Mouse (Mus musculus) neural tube, embryonic 14.5 days (tissue): Measurements from ENCODE around the gene Ocel1. TPM values are rescaled to one million over a fixed set of nuclear protein-coding genes. Genes with fewer than 3 reads are reported as not detected.

Experiments
- ATAC-seq: fragments of 200-750 bp; cut with Nextera tagmentation; 2 replicates; pipeline ENCODE4 v1.8.0; 2017; ENCODE audit warnings: low read depth, mild to moderate bottlenecking, moderate TSS enrichment, moderate library complexity
- H3K27ac ChIP-seq: fragments of 300-500 bp; sonication (generic); 2 replicates; pipeline ENCODE4 v1.5.1; 2014; ENCODE audit warnings: low read depth, mild to moderate bottlenecking, control low read depth, low read length, moderate library complexity, mixed read lengths
- H3K27me3 ChIP-seq: fragments of 300-500 bp; sonication (generic); 2 replicates; pipeline ENCODE4 v1.6.1; 2014; ENCODE audit warnings: low read length; ENCODE audit not compliant: control insufficient read depth, insufficient read depth
- H3K36me3 ChIP-seq: fragments of 300-500 bp; sonication (generic); 2 replicates; pipeline ENCODE4 v1.6.1; 2014; ENCODE audit warnings: low read length, mixed read lengths; ENCODE audit not compliant: control insufficient read depth, insufficient read depth
- H3K4me1 ChIP-seq: fragments of 300-500 bp; sonication (generic); 2 replicates; pipeline ENCODE4 v1.6.1; 2014; ENCODE audit warnings: low read length; ENCODE audit not compliant: control insufficient read depth, insufficient read depth
- H3K4me2 ChIP-seq: fragments of 300-500 bp; sonication (generic); 2 replicates; pipeline ENCODE4 v1.6.1; 2014; ENCODE audit warnings: mild to moderate bottlenecking, low read depth, low read length, control low read depth
- H3K4me3 ChIP-seq: fragments of 300-500 bp; sonication (generic); 2 replicates; pipeline ENCODE4 v1.5.1; 2014; ENCODE audit warnings: low read depth, low read length, control low read depth, mixed read lengths
- H3K9ac ChIP-seq: fragments of 300-500 bp; sonication (generic); replicated peaks from 2 replicates; pipeline ENCODE4 v1.6.1; 2014; ENCODE audit warnings: low read depth, mild to moderate bottlenecking, control low read depth, low read length, mixed read lengths
- H3K9me3 ChIP-seq: fragments of 300-500 bp; sonication (generic); 2 replicates; pipeline ENCODE4 v1.6.1; 2016; ENCODE audit warnings: low read length; ENCODE audit not compliant: control insufficient read depth
- WGBS: fragments of 180-500 bp; shearing (Covaris S2); extraction: QIAGEN DNeasy Blood & Tissue Kit; methylation state at CpG from one replicate; pipeline ENCODE4 v1.1.7; 2014; 5-methylcytosine and 5-hydroxymethylcytosine counted together
- polyA plus RNA-seq: library from polyadenylated mRNA; unstranded; fragments of >200 nt; fragmentation: Nextera tagmentation; extraction: Ambion mirVana; gene quantifications from 2 replicates; pipeline ENCODE4 v1.2.1, GENCODE M21; 2014

Gene Ocel1
- polyA plus RNA-seq, 1 experiment from 2014 or later = 4.8 TPM

GRCm38 (mm10) chr8:71404951-71405351 lies 33.9 kb downstream of the Ocel1 start:
- H3K9me3 ChIP-seq = no peaks in the 10 kb centered on the region
- no peaks in the 10 kb centered on the region for H3K4me1 ChIP-seq
- H3K4me2 ChIP-seq = no peak overlapping the region
- no peak overlapping the region for H3K4me3 ChIP-seq
- 85% methylated on average over 9 of the region's 9 CpGs for WGBS
- no peak for ATAC-seq
- no peak overlapping the region for H3K27ac ChIP-seq
- no peak overlapping the region for H3K9ac ChIP-seq
- H3K27me3 ChIP-seq = no peaks in the 10 kb centered on the region
- H3K36me3 ChIP-seq = no peaks in the 10 kb centered on the region; the same call in 1 of the 2 replicates

DNA sequence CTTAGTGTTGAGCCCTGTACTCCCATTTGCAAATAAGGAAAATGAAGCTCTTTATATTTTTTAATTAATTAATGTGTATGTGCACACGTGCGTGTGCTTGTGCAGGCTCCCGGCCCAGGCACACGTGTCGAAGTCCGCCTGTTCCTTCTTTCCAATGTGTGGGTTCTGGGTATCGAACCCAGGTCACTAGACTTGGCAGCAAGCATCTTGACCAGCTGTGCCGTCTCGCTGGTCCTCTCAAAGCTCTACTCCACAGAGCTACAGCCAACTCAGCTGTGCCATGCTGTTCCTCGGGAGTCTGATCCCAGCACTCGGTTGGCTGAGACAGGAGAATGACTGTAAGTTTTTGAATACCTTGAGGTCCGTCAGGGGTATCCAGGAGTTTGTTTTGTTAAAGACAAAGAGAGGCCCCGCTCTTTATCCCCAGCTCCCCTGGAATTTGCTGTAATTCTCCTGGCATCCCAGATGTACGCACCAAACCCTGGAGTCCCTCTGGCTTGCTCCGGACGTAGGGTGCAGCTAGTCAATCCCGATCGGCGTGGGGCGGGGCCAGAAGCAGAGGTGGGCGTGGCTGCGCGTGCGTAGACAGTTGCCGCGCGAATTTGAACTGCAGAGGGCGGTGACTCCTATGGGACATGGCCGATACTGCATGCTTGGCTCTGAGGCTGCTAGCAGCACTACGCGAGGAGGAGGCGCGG lies 34.5 kb downstream of the Ocel1 start, which contains the start of gene Ankle1:
Gene Ankle1, plus strand, starts transcription at position 610 of the 698 bp plus-strand sequence.
- 15% methylated on average over 33 of the region's 33 CpGs for WGBS
- H3K4me2 ChIP-seq = peak within 1 kb of the TSS; percentile 79
- H3K4me1 ChIP-seq = no peaks in the 10 kb centered on the region
- ATAC-seq = peak; percentile 92
- no peaks in the 10 kb centered on the region for H3K27me3 ChIP-seq
- H3K4me3 ChIP-seq = peak within 1 kb of the TSS; percentile 36
- H3K9me3 ChIP-seq = no peaks in the 10 kb centered on the region
- no peaks in the 10 kb centered on the region for H3K36me3 ChIP-seq
- no peak within 1 kb of the TSS for H3K27ac ChIP-seq
- H3K9ac ChIP-seq = peak within 1 kb of the TSS; percentile 26; the same call in 1 of the 2 replicates

DNA sequence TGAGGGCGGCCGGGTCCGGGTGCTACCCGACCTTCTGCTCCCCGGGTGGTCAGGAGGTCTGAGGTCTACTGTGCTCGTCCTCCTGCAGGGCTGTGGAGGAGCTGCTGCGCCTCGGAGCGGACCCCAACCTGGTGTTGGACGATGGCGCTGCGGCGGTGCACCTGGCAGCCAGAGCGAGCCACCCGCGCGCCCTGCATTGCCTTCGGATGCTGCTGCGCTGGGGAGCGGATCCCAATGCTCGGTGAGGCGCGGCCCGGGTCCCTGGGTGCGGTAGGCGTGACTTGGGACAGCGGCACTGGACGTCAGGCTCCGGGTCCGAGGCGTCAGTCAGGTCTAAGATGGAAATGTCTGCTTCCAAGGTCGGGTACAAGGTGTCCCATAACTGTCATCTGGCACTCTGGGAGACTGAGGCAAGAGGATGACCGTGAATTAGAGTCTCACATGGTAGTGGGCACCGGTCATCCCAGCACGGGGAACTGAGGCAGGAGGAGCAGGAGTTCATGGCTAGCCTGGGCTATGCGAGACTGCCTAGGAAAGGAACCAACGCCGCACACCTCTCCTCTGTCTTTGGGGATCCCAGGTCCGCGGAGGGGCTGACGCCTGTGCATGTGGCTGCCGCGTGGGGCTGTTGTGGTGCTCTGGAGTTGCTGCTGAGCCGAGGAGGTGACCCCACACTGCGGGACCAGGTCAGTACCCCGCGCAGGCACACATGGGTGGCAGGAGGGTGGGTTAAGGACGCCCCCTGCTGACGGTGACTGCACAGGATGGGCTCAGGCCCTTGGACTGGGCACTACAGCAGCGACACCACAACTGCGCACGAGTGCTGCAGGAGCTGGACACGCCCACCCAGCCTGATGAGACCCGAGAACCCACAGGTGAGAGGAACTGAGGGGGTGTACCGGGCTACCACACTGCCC lies 35.3 kb downstream of the Ocel1 start:
- H3K4me2 ChIP-seq = peak overlapping the region; percentile 79
- WGBS = under 1% methylated on average over 55 of the region's 55 CpGs
- no peaks in the 10 kb centered on the region for H3K36me3 ChIP-seq
- peak; percentile 72 for ATAC-seq
- H3K27me3 ChIP-seq = no peaks in the 10 kb centered on the region
- no peaks in the 10 kb centered on the region for H3K4me1 ChIP-seq
- H3K27ac ChIP-seq = no peak overlapping the region
- H3K9ac ChIP-seq = no peak overlapping the region
- H3K4me3 ChIP-seq = peak overlapping the region; percentile 36
- H3K9me3 ChIP-seq = no peaks in the 10 kb centered on the region

DNA sequence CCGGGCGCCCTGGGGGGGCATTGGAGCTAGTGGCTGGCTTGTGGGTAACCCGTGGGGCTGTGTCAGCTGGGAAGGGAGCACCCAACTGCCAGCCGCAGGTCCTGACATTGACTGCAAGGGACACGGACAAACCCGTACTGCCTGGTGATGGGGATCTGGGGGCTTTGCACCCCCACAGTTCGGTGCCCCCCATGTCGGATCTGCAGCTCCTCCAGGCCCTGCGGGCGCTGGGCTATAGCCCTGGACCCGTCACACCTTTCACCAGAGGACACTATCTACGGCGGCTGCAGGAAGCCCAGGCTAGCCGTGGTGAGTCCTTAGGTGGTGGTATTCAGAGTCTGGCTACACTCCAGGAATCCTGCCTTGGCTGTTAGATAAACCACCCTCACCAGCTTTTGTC lies 36.3 kb downstream of the Ocel1 start:
- Histone ChIP-seq H3K9ac (no peak overlapping the region), H3K27me3 (no peaks in the 10 kb centered on the region), H3K36me3 (no peaks in the 10 kb centered on the region), H3K4me2 (no peak overlapping the region), H3K4me3 (no peak overlapping the region), H3K9me3 (no peaks in the 10 kb centered on the region), H3K27ac (no peak overlapping the region), H3K4me1 (no peaks in the 10 kb centered on the region)
- no peak for ATAC-seq
- 92% methylated on average over 14 of the region's 14 CpGs for WGBS

DNA sequence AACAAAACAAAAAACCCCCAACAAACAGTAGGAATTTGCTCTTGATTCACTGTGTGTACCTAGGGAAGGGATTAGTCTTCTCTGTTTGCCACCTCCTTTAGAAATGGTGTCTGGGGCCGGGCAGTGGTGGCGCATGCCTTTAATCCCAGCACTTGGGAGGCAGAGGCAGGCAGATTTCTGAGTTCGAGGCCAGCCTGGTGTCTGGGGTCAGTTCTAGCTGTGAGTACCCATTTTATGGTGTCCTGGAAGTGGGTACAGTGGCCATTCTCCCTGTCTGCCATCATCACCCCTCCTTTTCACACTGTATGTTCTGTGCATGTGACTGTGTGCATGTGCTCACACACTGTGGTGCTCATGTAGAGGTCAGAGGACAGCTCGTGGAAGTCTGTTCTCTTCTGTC lies 37.1 kb downstream of the Ocel1 start:
- no peak overlapping the region for H3K4me3 ChIP-seq
- 96% methylated on average over 4 of the region's 4 CpGs for WGBS

DNA sequence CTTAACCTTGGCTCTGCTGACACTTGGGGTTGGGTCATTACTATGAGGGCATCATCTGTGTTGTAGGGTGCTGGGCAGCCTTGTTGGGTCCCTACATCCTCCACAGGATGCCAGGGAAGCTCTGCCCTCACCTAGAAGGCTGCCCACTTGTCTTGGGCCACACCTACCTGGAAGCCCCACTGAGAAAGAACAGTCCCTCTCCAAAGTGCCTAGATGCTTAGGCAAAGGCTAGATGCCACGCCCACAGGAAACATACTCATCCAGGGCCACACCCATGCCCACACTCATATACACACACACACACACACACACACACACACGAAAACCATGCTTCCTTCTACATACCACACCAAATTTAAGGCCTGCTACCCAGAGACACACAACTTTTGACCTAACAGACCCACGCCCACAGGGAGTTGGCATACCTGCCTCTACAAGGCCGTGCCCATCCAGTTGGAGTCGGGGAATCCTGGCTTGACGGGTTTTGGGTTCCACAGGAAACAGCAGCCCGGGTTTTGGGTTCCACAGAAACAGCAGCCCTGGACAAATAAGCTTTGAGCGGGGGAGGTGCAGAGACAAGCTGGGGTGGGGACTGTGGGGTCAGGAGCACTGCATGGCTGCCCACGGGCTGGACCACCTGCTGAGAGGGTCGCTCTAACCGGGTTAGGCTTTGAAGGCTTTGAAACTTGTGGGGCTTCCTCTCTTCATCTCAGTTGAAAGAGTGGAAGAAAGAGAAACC lies 40.6 kb downstream of the Ocel1 start:
- Histone ChIP-seq H3K36me3 (no peaks in the 10 kb centered on the region), H3K4me2 (no peak overlapping the region), H3K4me3 (no peak overlapping the region), H3K9ac (no peak overlapping the region), H3K27me3 (no peaks in the 10 kb centered on the region), H3K27ac (no peak overlapping the region), H3K9me3 (no peaks in the 10 kb centered on the region), H3K4me1 (no peaks in the 10 kb centered on the region)
- WGBS = 57% methylated on average over 11 of the region's 11 CpGs
- no peak for ATAC-seq

More for the DNA sequence above, 37.1 kb downstream of the Ocel1 start:
- H3K4me2 ChIP-seq = no peak overlapping the region
- H3K9me3 ChIP-seq = no peaks in the 10 kb centered on the region
- no peaks in the 10 kb centered on the region for H3K4me1 ChIP-seq
- no peak for ATAC-seq
- no peak overlapping the region for H3K27ac ChIP-seq
- H3K36me3 ChIP-seq = no peaks in the 10 kb centered on the region
- H3K27me3 ChIP-seq = no peaks in the 10 kb centered on the region
- H3K9ac ChIP-seq = no peak overlapping the region

DNA sequence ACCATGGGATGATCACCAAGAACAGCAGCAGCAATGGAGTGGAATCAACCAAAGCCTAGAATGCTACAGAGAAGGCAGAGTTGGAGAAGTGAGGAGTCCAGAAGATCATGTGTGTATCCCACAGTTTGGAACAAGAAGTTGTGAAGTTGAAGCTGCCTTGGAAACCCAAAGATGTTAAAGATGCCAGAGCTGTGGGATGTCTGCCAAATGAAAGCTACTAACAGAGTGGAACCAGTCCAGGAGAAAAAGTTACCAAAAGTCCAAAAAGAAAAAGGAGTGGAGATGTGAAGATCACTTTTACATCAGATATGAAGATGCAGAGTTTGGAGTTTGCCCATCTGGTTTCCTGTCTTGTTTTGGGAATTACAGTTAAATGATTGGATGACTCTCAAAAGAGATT lies 51.0 kb downstream of the Ocel1 start:
- ATAC-seq = no peak

More for the DNA sequence above, 51.0 kb downstream of the Ocel1 start:
- Histone ChIP-seq H3K9ac (no peak overlapping the region), H3K36me3 (no peaks in the 10 kb centered on the region), H3K27ac (no peak overlapping the region), H3K4me3 (no peak overlapping the region), H3K4me1 (no peaks in the 10 kb centered on the region), H3K27me3 (no peaks in the 10 kb centered on the region), H3K4me2 (no peak overlapping the region), H3K9me3 (no peaks in the 10 kb centered on the region)
